In the genomic region with DNA sequence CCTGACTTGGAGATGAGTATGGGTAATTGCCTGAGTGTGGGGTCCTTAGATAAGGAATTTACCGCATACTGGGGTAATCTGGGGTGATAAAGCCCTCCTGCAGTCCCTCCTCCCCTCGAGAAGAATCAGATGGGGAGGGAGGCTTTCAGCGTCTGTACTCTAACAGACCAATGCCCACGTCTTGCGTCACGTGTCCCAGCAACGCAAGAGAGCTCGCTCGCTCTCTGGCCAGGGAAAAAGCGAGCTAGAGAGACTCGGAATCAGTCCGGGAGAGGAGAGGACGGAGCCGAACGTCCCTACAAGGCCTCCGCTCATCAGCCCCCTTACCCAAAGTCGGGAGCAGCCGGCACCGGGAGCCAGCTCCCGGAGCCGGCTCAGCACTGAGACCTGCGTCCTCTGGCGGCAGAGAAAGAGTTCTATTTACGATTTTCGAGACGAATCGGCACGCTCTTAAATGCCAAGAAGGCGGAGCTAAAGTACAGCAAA, we compare ENCODE assay signal across 7 mouse cellular contexts. TPM values are rescaled to one million over a fixed set of nuclear protein-coding genes. Genes with fewer than 3 reads are reported as not detected.
DNase-seq lines count a peak whose midpoint lies in the region; ATAC-seq and TF ChIP-seq lines count a peak whose summit lies in the region.

No protein-coding gene starts in this region.

- 50% methylated on average over 29 of the region's 29 CpGs for WGBS in hindbrain, postnatal 0 days
- WGBS in lung, embryonic 16.5 days = 51% methylated on average over 29 of the region's 29 CpGs

- no peak for ATAC-seq in hindbrain, postnatal 0 days
- ATAC-seq in lung, embryonic 16.5 days (ENCODE audit: low read depth) = no peak; the same call in 1 of the 2 replicates
- ATAC-seq in activated CD4-positive, CD25-positive, alpha-beta regulatory T cell, adult 4 months = no peak

- no peak overlapping the region for H3K27ac ChIP-seq in hindbrain, postnatal 0 days
- no peak overlapping the region for H3K27ac ChIP-seq in lung, embryonic 16.5 days (ENCODE audit: low read length)

- TF ChIP-seq CTCF in hindbrain, postnatal 0 days (IDR thresholded peaks at IDR 0.05; ENCODE audit: low read depth) = peak; percentile 58

- peak overlapping the region; percentile 75 for H3K4me3 ChIP-seq in erythroblast, embryonic 14.5 days (replicated peaks)
- H3K4me3 ChIP-seq in hindbrain, postnatal 0 days (ENCODE audit: low read length) = peak overlapping the region; percentile 11; the same call in 1 of the 2 replicates
- H3K4me3 ChIP-seq in lung, embryonic 16.5 days (ENCODE audit: low read length) = peak overlapping the region; percentile 68; the same call in 1 of the 2 replicates

- H3K9me3 ChIP-seq in erythroblast, embryonic 14.5 days (ENCODE audit: control insufficient read depth, low read length) = peaks cover 59% of the 10 kb centered on the region
- peaks cover 6% of the 10 kb centered on the region; the same call in 1 of the 2 replicates for H3K9me3 ChIP-seq in hindbrain, postnatal 0 days (ENCODE audit: low read length)
- H3K9me3 ChIP-seq in lung, embryonic 16.5 days (ENCODE audit: control insufficient read depth, low read length) = peaks cover 64% of the 10 kb centered on the region

- H3K4me2 ChIP-seq in hindbrain, postnatal 0 days (ENCODE audit: low read depth, low read length) = peak overlapping the region; percentile 67; the same call in 1 of the 2 replicates
- peak overlapping the region; percentile 67; the same call in 1 of the 2 replicates for H3K4me2 ChIP-seq in lung, embryonic 16.5 days (ENCODE audit: low read depth, low read length)

- H3K36me3 ChIP-seq in erythroblast, embryonic 14.5 days (ENCODE audit: control insufficient read depth) = peaks cover 11% of the 10 kb centered on the region
- H3K36me3 ChIP-seq in hindbrain, postnatal 0 days (ENCODE audit: insufficient read depth, low read length) = no peaks in the 10 kb centered on the region
- peaks cover 12% of the 10 kb centered on the region for H3K36me3 ChIP-seq in lung, embryonic 16.5 days (ENCODE audit: control insufficient read depth, insufficient read depth, low read length)

- no peak overlapping the region for H3K9ac ChIP-seq in hindbrain, postnatal 0 days (replicated peaks; ENCODE audit: low read length)
- no peak overlapping the region for H3K9ac ChIP-seq in lung, embryonic 16.5 days (ENCODE audit: low read length)

- peak; percentile 45 to 57 for DNase-seq in B cell, adult 2 months
- DNase-seq in CD4-positive, CD25-positive, alpha-beta regulatory T cell, adult 2 months (ENCODE audit: low read depth, low spot score) = peak; percentile 63
- peak; percentile 66 for DNase-seq in hindbrain, postnatal 0 days (ENCODE audit: low spot score)
- DNase-seq in retina, postnatal 1 day = peak; percentile 58

- peaks cover 63% of the 10 kb centered on the region for H3K4me1 ChIP-seq in erythroblast, embryonic 14.5 days (ENCODE audit: control insufficient read depth)
- no peaks in the 10 kb centered on the region for H3K4me1 ChIP-seq in hindbrain, postnatal 0 days (ENCODE audit: insufficient read depth, low read length)
- H3K4me1 ChIP-seq in lung, embryonic 16.5 days (replicated peaks; ENCODE audit: control insufficient read depth, insufficient read depth, low read length) = peaks cover 18% of the 10 kb centered on the region

- H3K27me3 ChIP-seq in erythroblast, embryonic 14.5 days (ENCODE audit: control insufficient read depth) = peaks cover 53% of the 10 kb centered on the region
- H3K27me3 ChIP-seq in hindbrain, postnatal 0 days (ENCODE audit: insufficient read depth, low read length) = peaks cover 17% of the 10 kb centered on the region
- H3K27me3 ChIP-seq in lung, embryonic 16.5 days (ENCODE audit: control insufficient read depth, insufficient read depth, low read depth, low read length) = peaks cover 29% of the 10 kb centered on the region

RNA-seq across cellular contexts. Expression of a gene that starts 13.0 kb away (rescaled TPM):
- polyA plus RNA-seq in erythroblast, embryonic 14.5 days (2012) = 73.8 and 74.5 TPM in 2 replicates
- total RNA-seq in hindbrain, postnatal 0 days (2014; rRNA removed) = 1,738 and 1,782 TPM in 2 replicates
- 1,873 and 1,902 TPM in 2 replicates for polyA plus RNA-seq in hindbrain, postnatal 0 days (2015; fragmentation: Nextera tagmentation; extraction: Ambion mirVana)
- polyA plus RNA-seq in lung, embryonic 16.5 days (2015; fragmentation: Nextera tagmentation; extraction: Ambion mirVana) = 1,083 and 1,573 TPM in 2 replicates
- 100 to 1,000 TPM; 102 to 126 TPM for polyA plus RNA-seq in activated CD4-positive, CD25-positive, alpha-beta regulatory T cell, adult 4 months (2017; shearing (Covaris generic))

RNA-seq across cellular contexts. Expression of a gene that starts 49.4 kb away (rescaled TPM):
- 0.03 and 0.27 TPM in 2 replicates for polyA plus RNA-seq in erythroblast, embryonic 14.5 days (2012)
- total RNA-seq in hindbrain, postnatal 0 days (2014; rRNA removed) = not detected in 2 replicates
- polyA plus RNA-seq in hindbrain, postnatal 0 days (2015; fragmentation: Nextera tagmentation; extraction: Ambion mirVana) = 13.4 and 19.4 TPM in 2 replicates
- 16.9 and 55.8 TPM in 2 replicates for polyA plus RNA-seq in lung, embryonic 16.5 days (2015; fragmentation: Nextera tagmentation; extraction: Ambion mirVana)
- polyA plus RNA-seq in activated CD4-positive, CD25-positive, alpha-beta regulatory T cell, adult 4 months (2017; shearing (Covaris generic)) = under 1 TPM in 1 of 2 experiments, not detected in 1; 0.40 TPM

Comparison
In these comparisons a context has a peak if more than half of its experiments do, and no peak if none do; other contexts are left out.
1. H3K4me3 ChIP-seq: peak in every context shown above with its lines; median percentile 75 in erythroblast, embryonic 14.5 days; 68 in lung, embryonic 16.5 days; 11 in hindbrain, postnatal 0 days.
2. RNA of a gene that starts 49.4 kb away (polyA plus RNA-seq): 16.9 to 55.8 TPM in lung, embryonic 16.5 days and 13.4 to 19.4 TPM in hindbrain, postnatal 0 days; 0.40 TPM in activated CD4-positive, CD25-positive, alpha-beta regulatory T cell, adult 4 months and 0.03 to 0.27 TPM in erythroblast, embryonic 14.5 days; every median in the first group is over 10 times any median in the second.
3. Peak in every context shown above with its lines, with median percentiles within 50 percentile points of each other: DNase-seq.